Mouse (Mus musculus) intestine, embryonic 14.5 days (tissue): ENCODE measurements around the gene Milr1. TPM values are rescaled to one million over a fixed set of nuclear protein-coding genes. Genes with fewer than 3 reads are reported as not detected.
"Not testable (repeated sequence)": the region's sequence is repeated elsewhere in the genome, so short reads cannot be mapped to it uniquely, and the experiment has no call there.

Experiments used
- ATAC-seq: fragments of 200-750 bp; cut with Nextera tagmentation; replicated peaks from 2 replicates; pipeline ENCODE4 v1.8.0; 2017; ENCODE audit warnings: low read depth, moderate number of reproducible peaks, moderate TSS enrichment, moderate library complexity; ENCODE audit not compliant: low FRiP score, low TSS enrichment
- DNase-seq: peaks from one replicate; pipeline ENCODE4 v3.0.0-alpha.2; 2018; ENCODE audit warnings: low spot score
- H3K27ac ChIP-seq: fragments of 300-500 bp; sonication (generic); 2 replicates; pipeline ENCODE4 v1.5.1; 2014; ENCODE audit warnings: low read depth, mild to moderate bottlenecking, control low read depth
- H3K27me3 ChIP-seq: fragments of 300-500 bp; sonication (generic); replicated peaks from 2 replicates; pipeline ENCODE4 v1.6.1; 2014; ENCODE audit warnings: low read length, control low read depth; ENCODE audit not compliant: control insufficient read depth, insufficient read depth
- H3K36me3 ChIP-seq: fragments of 300-500 bp; sonication (generic); 2 replicates; pipeline ENCODE4 v1.6.1; 2014; ENCODE audit warnings: low read length, control low read depth; ENCODE audit not compliant: control insufficient read depth, insufficient read depth
- H3K4me1 ChIP-seq: fragments of 300-500 bp; sonication (generic); replicated peaks from 2 replicates; pipeline ENCODE4 v1.6.1; 2014; ENCODE audit warnings: low read length, control low read depth, mixed read lengths; ENCODE audit not compliant: control insufficient read depth, insufficient read depth
- H3K4me2 ChIP-seq: fragments of 300-500 bp; sonication (generic); 2 replicates; pipeline ENCODE4 v1.6.1; 2014; ENCODE audit warnings: low read length
- H3K4me3 ChIP-seq: fragments of 300-500 bp; sonication (generic); 2 replicates; pipeline ENCODE4 v1.5.1; 2014; ENCODE audit warnings: low read depth, low read length, control low read depth, mixed read lengths
- H3K9ac ChIP-seq: fragments of 300-500 bp; sonication (generic); 2 replicates; pipeline ENCODE4 v1.6.1; 2014; ENCODE audit warnings: mild to moderate bottlenecking, low read length
- H3K9me3 ChIP-seq: fragments of 300-500 bp; sonication (generic); 2 replicates; pipeline ENCODE4 v1.6.1; 2016; ENCODE audit warnings: low read length, control low read depth; ENCODE audit not compliant: control insufficient read depth
- WGBS: fragments of 180-500 bp; shearing (Covaris S2); extraction: QIAGEN DNeasy Blood & Tissue Kit; methylation state at CpG from one replicate; pipeline ENCODE4 v1.1.7; 2014; 5-methylcytosine and 5-hydroxymethylcytosine counted together
- polyA plus RNA-seq: library from polyadenylated mRNA; unstranded; fragments of >200 nt; fragmentation: Nextera tagmentation; extraction: Ambion mirVana; gene quantifications from 2 replicates; pipeline ENCODE4 v1.2.1, GENCODE M21; 2014

The Milr1 gene
- polyA plus RNA-seq, 1 experiment from 2014 or later, result 1.6 TPM

GRCm38 (mm10) chr11:106740724-106741123, 10.3 kb upstream of the Milr1 start:
- H3K4me2 ChIP-seq, ATAC-seq, H3K4me1 ChIP-seq, H3K4me3 ChIP-seq, H3K9ac ChIP-seq, H3K27me3 ChIP-seq, H3K27ac ChIP-seq, H3K9me3 ChIP-seq, H3K36me3 ChIP-seq, DNase-seq: not testable (repeated sequence)
- 87% methylated on average over 7 of the region's 8 CpGs for WGBS

- no peak overlapping the region for H3K9ac ChIP-seq
- H3K36me3 ChIP-seq, result no peaks in the 10 kb centered on the region
- H3K4me2 ChIP-seq, result no peak overlapping the region
- DNase-seq (no peak), ATAC-seq (no peak)
- no peak overlapping the region for H3K4me3 ChIP-seq
- no peak overlapping the region for H3K27ac ChIP-seq
- no peaks in the 10 kb centered on the region for H3K9me3 ChIP-seq
- peaks cover 7% of the 10 kb centered on the region; the same call in 1 of the 2 replicates for H3K4me1 ChIP-seq
- H3K27me3 ChIP-seq, result no peaks in the 10 kb centered on the region
- WGBS, result 72% methylated on average over 6 of the region's 6 CpGs
These were observed 9.8 kb upstream of the Milr1 start for GRCm38 (mm10) chr11:106741232-106741631.

- no peak overlapping the region for H3K9ac ChIP-seq
- no peak overlapping the region for H3K27ac ChIP-seq
- no peaks in the 10 kb centered on the region for H3K9me3 ChIP-seq
- no peak overlapping the region for H3K4me3 ChIP-seq
- H3K36me3 ChIP-seq, result no peaks in the 10 kb centered on the region
- no peak for DNase-seq
- no peak for ATAC-seq
- WGBS, result 93% methylated on average over 3 of the region's 3 CpGs
- H3K4me2 ChIP-seq, result no peak overlapping the region
- peaks cover 6% of the 10 kb centered on the region; the same call in 1 of the 2 replicates for H3K4me1 ChIP-seq
- no peaks in the 10 kb centered on the region for H3K27me3 ChIP-seq
These were observed 9.2 kb upstream of the Milr1 start for GRCm38 (mm10) chr11:106741826-106742225.

- Histone ChIP-seq H3K36me3 (no peaks in the 10 kb centered on the region), H3K9ac (no peak overlapping the region), H3K4me2 (no peak overlapping the region), H3K4me1 (peaks cover under 1% of the 10 kb centered on the region; the same call in 1 of the 2 replicates), H3K27me3 (no peaks in the 10 kb centered on the region), H3K4me3 (no peak overlapping the region), H3K9me3 (no peaks in the 10 kb centered on the region), H3K27ac (no peak overlapping the region)
- DNase-seq (no peak), ATAC-seq (no peak)
- WGBS, result 43% methylated on average over 6 of the region's 6 CpGs
These were observed 8.6 kb upstream of the Milr1 start for GRCm38 (mm10) chr11:106742388-106742841.

GRCm38 (mm10) chr11:106744949-106745348, 6.1 kb upstream of the Milr1 start:
- DNase-seq (no peak), ATAC-seq (no peak)
- H3K9me3 ChIP-seq, result no peaks in the 10 kb centered on the region
- H3K4me2 ChIP-seq, result no peak overlapping the region
- no peak overlapping the region for H3K9ac ChIP-seq
- WGBS, result 91% methylated on average over 5 of the region's 5 CpGs
- H3K4me1 ChIP-seq, result no peaks in the 10 kb centered on the region
- H3K27me3 ChIP-seq, result no peaks in the 10 kb centered on the region
- H3K4me3 ChIP-seq, result no peak overlapping the region
- H3K36me3 ChIP-seq, result no peaks in the 10 kb centered on the region
- H3K27ac ChIP-seq, result no peak overlapping the region

- not testable (repeated sequence) for H3K4me2 ChIP-seq, H3K9me3 ChIP-seq, DNase-seq, H3K4me1 ChIP-seq, H3K9ac ChIP-seq, H3K36me3 ChIP-seq, ATAC-seq, H3K27me3 ChIP-seq, H3K27ac ChIP-seq, H3K4me3 ChIP-seq
- 94% methylated on average over 7 of the region's 7 CpGs for WGBS
These were observed 1.4 kb upstream of the Milr1 start for GRCm38 (mm10) chr11:106749557-106750120.

- Histone ChIP-seq H3K27ac (no peak within 1 kb of the TSS), H3K27me3 (no peaks in the 10 kb centered on the region), H3K9ac (no peak within 1 kb of the TSS), H3K36me3 (no peaks in the 10 kb centered on the region), H3K4me2 (no peak within 1 kb of the TSS), H3K4me3 (no peak within 1 kb of the TSS), H3K9me3 (no peaks in the 10 kb centered on the region), H3K4me1 (no peaks in the 10 kb centered on the region)
- no peak for ATAC-seq
- WGBS, result 71% methylated on average over 13 of the region's 13 CpGs
- DNase-seq, result no peak
These were observed 790 bp upstream of the Milr1 start, which contains the start of gene Pecam1 for GRCm38 (mm10) chr11:106750121-106750751. Gene Pecam1, minus strand, starts transcription at chr11:106750628.

- no peak for ATAC-seq
- Histone ChIP-seq H3K4me3 (no peak overlapping the region), H3K9ac (no peak overlapping the region), H3K4me2 (no peak overlapping the region), H3K36me3 (no peaks in the 10 kb centered on the region), H3K9me3 (no peaks in the 10 kb centered on the region), H3K27ac (no peak overlapping the region), H3K4me1 (no peaks in the 10 kb centered on the region), H3K27me3 (no peaks in the 10 kb centered on the region)
- 77% methylated on average over 7 of the region's 7 CpGs for WGBS
- DNase-seq, result no peak
These were observed 1.1 kb downstream of the Milr1 start for GRCm38 (mm10) chr11:106752103-106752502.

GRCm38 (mm10) chr11:106753314-106753713, 2.3 kb downstream of the Milr1 start:
- no peak overlapping the region for H3K4me2 ChIP-seq
- no peaks in the 10 kb centered on the region for H3K36me3 ChIP-seq
- DNase-seq (no peak), ATAC-seq (no peak)
- no peak overlapping the region for H3K4me3 ChIP-seq
- 87% methylated on average over 6 of the region's 6 CpGs for WGBS
- H3K27ac ChIP-seq, result no peak overlapping the region
- H3K9ac ChIP-seq, result no peak overlapping the region
- no peaks in the 10 kb centered on the region for H3K9me3 ChIP-seq
- no peaks in the 10 kb centered on the region for H3K27me3 ChIP-seq
- H3K4me1 ChIP-seq, result no peaks in the 10 kb centered on the region
